Mouse (Mus musculus) retina, adult 2 months (tissue): ENCODE data around the gene Grk1.

Source experiments
- DNase-seq: peaks from one replicate; pipeline ENCODE4 v3.0.0-alpha.2; 2012; ENCODE audit warnings: low read depth, low spot score

Grk1 gene

DNA sequence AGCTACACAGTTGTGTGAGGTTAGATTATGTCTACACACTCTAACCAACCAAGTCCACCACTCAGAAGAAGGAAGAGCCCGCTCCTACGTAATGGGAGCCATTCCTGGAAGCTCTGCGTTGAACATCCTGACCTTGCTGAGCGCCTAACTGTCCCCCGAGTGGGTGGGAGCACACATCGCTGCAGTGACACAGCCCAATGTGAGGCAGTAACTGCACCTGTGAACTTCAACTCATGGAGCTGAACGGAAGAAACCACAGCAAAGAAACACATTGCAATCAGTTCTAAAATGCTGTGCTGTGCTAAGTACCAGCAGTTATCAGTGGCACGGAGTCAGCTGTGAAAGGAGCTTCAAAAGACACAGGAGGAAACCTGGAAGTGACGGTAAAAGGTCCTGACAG is 23.3 kb downstream of the Grk1 start:
- DNase-seq = no peak

DNA sequence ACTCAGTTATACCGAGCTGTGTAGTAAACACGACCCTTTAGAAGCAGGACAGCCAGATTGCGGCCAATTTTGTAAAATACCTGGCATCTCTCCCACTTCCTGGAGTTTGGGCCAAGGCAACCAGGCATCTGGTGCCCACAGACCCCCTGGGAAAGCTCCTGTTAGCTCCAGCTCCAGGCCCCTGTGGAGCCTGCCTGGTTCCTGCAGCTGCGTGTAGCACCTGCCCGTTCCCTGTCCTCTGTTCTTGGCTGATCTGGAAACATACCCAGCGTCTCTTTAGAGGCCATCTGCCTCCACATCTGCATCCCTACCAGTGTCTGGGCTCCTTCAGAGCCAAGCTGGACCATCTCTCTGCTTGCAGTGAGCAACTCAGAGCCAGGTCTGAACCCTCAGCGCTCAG is 25.5 kb downstream of the Grk1 start:
- no peak for DNase-seq

DNA sequence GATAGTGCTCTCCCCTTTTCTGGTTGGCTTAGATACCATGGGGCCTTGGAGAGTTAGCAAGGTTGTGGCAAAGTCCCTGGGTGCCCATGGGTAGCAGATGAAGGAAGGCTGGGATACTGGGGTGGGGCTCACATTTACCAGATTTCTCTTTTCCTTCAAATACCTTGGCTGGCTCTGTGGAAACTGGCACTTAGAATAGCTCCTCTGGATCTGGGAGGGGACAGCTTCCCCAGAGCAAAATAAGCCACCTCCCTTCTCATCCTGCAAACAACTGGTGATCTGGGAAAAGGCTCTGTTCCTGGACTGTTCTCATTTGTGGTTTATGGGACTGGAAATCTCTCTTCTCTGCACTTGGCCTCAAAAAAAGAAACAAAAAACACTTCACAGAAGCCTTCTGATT is 26.0 kb downstream of the Grk1 start:
- no peak for DNase-seq

DNA sequence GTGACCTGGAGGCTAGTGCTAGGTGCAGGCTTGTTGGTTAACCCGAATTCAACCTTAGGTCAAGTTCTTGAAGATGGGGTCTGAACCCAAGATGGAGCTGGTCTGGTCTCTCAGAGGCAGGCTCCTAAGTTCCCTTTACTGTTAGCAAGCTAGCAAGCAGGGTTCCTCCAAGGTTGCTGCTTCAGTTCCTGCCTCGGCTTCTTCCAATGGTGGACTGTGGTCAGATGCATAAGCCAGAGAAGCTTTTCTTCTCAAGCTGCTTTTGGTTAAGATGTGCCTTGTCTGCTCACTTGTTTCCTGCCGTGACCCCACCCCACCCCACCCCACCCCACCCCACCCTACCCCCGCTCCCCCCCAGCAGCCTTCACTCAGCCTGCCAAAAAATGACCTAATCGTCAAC is 28.2 kb downstream of the Grk1 start:
- no peak for DNase-seq

DNA sequence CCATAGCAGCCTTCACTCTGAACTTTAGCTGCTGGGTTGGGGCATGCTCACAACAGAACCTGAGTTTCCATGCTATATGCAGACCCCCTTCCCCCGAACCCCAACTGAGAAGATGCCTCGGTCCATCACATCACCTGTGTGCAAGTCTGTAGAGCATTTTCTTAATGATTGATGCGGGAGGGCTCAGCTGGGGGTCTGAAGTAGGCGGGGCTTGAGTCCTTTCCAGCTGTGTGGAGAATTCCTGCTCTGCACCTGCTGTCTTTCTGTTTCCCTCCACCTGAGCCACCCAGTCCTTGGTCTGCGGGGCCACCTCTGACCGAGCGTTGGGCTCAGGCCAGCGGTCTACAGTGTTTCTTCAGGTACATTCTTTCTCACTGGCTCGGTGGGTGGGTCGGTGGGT is 30.0 kb downstream of the Grk1 start, which contains the start of gene Tmem255b:
Tmem255b (plus strand) TSS at position 301 of the 400 bp plus-strand sequence.
- no peak for DNase-seq

DNA sequence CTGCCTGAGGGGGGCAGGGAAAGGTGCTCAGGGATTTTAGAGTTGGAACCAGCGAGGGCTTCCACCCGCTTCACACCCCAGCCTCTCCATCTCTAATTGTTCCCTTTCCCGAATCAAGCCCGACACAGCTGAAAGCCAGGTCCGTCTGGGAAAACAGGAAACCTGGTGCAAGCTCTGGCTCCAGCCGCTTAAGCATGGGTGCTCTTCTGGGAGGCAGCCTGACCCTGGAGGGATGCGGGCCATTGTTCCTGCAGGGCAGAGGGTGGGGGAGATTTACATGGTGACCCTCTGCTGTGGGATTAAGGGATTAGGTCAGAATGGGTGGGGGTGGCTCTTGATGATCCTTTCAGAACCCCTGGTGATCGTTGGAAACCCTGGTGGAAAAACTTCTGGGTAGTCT is 31.2 kb downstream of the Grk1 start:
- DNase-seq = no peak

DNA sequence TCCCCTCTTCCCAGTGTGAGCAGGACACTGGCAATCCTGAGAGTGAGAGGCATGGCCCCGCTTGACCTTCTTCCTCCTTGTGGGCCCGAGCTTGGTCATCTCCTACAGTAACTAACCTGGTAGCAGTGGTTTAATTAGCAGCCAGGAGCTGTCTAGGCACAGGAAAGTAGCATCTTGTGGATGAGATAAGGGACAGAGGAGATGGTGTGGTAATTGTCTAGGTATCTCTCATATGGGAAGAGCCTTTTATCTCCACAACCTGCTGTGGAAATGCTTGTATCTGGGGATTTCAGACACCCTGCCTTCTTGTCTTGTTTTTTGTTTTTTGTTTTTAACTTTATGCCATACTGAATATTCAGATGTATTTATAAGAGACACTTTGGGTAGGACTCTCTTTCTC is 32.6 kb downstream of the Grk1 start:
- DNase-seq = no peak

DNA sequence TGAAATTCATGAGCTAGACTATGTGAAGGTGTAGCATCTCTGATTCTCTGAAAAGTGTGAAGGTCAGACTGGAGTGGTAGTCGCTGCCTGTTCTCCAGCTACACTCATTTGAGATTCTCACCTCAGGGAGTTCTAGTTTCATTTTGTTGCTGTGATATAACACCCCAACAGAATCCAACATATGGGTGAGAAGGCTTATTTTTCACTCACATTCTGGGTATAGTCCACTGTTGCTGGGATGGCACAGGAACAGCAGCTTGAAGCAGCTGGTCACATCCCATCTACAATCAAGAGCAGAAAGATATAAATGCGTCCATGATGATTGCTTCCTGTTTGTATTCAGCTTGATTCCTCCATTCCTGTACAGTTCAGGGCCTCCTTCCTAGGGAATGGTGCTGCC is 37.3 kb downstream of the Grk1 start:
- no peak for DNase-seq

DNA sequence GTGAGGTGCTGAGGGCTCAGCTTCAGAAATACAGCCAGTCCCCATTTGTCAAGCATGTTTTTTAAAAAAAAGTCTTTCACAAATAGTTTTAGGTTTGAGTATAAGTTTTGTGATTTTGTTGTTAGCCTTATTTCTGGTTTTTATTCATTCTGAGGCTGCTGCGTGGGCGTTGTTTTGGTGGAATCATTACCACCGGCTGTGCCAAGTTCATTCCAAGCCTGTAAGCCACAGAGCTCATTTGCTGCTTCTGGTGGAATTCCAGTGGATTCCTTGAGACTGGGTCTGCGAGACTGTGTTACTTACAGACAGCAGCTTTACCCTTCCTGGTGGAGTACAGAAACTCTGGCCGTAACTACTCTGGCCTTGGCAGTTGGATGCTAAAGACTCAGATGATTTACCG is 41.6 kb downstream of the Grk1 start:
- DNase-seq = no peak

DNA sequence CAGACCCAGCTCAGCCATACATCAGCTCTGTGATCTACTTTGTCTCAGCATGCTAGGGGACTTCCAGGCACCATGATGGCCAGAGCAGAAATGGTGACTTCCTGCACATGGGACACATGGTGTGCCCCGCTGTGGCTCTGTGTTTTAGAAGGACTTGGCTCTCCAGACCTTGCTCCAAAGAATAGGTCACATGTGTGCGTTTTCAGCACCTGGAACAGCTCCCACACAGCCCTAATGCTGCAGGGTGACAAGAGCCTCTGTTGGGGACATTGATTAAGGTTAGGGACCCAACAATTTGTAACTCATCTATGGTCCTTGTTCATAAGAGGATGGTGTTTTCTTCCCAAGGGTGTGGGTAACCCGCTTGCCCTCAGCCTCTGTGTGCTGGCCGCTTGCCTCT is 43.3 kb downstream of the Grk1 start:
- DNase-seq = no peak

DNA sequence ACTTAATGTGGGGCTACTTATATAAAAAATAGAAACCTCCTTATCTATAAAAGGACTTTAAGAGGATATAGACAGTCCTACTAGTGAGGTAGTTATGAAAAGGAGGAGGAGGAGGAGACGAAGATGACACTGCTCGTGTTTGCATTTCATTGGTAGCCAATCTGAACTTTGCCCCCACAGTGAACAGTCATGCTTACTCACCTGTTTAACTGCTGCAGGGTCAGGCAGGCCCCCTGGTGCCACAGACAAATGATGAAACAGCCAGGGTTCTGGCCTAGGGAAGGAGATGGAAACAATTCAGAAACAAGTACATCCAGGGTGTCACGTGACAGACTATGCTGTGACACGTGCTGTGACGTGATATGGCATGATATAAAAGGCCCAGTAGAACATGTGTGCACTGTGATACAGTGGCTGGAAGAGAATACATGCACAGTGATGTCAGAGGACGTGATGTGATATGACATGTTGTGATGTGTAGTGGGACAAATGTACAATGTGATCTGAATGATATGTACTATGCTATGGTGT is 46.9 kb downstream of the Grk1 start:
- no peak for DNase-seq

DNA sequence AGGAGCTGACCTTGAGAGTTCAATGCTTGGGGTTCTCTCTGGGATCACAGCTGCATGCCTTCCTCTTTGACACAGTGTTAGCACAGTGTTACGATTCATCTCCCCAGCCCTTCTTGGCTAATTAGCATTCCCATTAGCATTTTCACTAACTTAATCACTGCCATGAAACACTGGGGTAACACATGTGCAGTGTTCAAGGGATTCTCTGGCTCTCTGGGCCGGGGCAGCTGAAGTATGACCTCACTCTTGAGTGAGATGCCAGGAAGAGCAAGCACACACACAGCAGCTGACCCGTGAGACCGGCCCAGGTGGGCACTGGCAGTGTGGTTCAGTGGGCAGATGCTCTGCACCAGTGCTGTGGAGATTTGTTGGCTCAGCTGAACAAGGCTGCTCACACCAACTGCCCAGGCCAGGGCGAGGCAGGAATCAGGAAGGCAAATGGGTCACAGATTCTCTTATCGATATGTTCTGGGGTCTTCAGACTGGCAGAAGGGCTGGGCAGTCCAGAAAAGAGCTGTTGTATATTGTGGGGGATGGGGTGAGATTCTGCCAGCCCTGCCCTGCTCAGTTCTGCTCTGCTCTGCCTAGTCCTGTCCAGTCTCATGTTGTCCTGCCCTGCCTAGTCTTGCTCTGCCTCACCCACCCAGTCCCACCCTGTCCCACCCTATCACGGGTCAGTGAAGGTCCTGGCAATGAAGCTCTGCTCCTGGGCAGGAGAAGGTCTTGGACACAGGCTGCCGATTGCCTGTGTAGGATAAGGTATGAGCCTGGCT is 49.6 kb downstream of the Grk1 start:
- DNase-seq = no peak

DNA sequence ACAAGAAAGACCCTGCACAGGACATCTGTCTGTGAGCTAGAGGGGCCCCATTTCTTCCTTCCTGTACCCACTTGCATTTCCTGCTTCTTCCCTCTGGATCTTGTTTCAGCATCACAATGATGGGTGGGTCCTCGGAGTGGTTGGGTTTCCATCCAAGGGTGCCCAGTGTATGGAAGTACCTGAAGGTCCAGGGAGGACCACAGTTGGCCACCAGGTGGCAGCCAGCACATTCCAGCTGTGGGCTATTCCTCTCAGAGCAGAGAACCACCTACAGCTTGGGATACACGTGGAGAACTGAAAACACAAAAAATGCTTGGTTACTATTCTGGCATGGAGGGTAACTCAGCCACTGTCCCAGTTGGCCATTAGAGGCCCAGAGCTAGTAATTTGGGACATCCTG is 50.4 kb downstream of the Grk1 start:
- DNase-seq = peak; percentile 26

DNA sequence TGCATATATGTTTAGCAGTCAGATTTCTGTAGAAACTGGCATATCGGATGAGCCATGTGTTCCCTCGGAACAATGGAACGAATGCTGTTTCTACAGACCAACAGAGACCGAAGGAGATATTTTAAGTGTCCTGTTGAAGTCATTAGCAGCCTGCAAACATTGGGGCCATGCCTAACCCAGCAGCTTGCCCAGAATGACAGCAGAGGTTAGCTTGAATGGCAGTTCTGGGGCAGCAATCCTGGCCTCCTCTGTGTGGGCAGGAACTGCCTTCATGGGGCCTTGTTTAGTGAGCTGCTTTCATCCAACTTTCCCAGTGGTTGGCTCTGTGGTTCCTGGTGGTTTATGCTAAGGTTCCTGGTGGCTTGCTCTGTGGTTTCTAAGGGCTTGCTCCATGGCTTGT is 54.5 kb downstream of the Grk1 start:
- DNase-seq = no peak

DNA sequence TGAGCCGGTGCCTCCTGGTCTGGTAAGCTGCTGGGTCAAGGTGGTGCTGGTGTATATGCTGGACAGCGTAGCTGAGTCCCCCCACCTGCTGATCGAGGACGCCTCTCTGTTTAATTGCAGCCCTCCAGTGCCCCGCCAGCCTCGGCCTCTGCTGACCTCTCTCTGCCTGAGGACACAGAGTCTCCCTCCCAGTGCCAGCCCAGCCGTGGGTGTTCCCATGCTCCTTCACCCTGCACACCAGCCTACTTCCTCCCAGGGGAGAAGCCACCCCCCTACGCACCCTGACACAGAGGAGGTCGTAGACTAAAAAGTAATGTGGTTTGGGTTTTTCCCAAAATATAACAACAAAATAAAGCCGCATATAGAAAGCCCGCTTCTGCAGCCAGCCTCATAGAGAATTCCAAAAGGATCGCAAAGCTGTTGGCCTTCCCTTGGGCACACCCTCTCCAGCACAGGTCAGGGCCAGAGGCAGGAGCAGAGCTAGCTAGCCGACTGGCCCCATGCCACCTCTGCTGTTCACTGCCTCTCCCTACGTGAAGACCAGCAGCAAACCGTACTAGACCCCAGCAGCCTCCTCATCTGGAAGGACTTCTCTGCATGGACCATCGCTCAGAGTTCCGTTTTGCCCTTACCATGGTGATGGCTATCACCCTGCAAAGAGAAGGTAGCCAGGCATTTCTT is 56.3 kb downstream of the Grk1 start:
- no peak for DNase-seq

DNA sequence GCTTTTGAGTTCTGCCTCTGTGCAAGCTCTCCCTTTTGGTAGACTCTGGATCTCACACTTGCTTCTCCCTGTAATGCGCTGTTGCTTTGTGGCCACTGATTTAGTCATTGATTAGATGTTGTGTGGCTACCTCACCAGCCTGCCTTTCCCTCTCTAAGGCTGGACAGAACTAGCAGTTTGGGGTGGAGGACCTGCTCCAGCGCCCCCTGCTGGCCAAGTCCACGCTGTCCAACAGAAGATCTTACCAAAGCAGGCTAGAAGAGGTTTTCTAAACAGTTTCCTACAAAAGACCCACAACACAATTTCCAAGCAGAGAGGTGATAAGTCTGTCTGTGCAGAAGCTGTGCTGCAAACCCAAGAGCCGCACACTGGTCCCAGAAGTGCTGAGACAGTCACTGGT is 57.0 kb downstream of the Grk1 start:
- peak; percentile 36 for DNase-seq

DNA sequence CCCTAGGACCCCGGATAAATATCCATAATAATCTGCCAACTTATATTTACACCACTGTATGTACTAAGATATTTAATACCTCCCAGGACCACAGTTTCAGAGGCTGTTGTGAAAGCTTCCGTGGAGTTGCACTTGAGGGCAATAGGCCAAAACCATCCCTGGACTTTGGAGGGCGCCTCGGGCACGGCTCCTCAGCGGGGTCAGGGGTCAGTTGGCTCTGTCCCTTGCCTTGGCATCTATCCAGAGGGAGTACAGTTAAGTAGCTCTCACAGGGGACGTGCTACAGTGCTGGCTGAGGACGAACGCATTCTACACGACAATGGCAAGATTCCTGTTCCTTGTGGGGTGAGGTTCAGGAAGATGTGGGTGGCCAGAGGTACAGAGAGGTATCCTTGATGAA is 57.5 kb downstream of the Grk1 start:
- DNase-seq = no peak

DNA sequence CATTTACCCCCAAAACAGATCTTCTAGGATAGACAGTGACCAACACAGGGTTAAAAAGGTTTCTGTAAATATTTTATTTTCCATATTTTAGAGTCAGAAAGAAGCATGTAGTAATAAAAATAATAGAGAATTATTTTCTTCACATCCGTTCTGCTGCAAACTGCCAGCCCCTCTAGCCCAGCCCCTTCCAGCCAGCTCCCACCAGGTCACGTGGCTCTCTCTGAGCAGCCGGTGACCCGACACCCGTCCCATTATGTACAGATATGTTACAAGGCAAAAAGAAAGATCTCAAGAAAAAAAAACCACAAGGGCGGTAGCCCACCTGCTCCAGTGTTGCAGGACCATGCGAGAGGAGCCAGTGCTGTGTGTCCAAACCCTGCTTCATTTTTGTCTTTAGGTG is 60.4 kb downstream of the Grk1 start:
- DNase-seq = no peak

DNA sequence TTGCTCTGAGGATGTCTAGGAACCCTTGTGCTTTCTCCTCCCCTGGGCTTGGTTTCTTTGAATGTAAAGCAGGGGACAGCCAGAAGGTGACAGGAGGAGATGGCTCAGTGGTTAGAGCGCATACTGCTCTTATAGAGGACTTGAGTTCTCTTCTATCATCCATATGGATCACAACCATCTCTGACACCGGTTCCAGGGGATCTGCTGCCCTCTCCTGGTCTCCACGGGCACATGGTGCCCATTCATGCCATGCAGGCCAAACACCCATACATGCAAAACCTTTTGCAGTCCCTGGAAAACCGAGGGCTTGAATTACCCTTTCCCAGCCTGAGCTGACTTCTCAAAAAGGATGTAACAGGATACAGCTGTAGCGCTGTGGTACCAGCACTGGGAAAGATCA is 62.1 kb downstream of the Grk1 start:
- peak; percentile 11 for DNase-seq

DNA sequence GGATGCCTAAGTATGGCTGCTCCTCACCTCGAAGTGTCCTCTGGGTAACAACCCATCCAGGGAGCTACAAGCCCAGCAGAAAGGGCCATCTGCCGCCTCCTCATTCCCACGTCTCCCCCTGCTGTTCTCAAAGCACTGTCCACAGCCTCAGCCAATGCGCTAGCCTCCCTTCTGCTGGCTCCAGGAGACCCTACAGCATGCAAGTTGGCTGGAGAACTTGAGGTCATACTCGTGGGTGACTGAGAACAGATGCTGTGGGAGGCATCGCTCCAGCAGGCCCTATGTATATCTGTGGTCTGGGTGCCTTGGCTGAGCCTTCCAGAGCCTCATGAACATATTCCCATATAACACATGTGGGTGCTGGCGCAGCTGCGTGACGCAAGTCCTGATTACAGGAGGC is 63.9 kb downstream of the Grk1 start:
- DNase-seq = no peak

DNA sequence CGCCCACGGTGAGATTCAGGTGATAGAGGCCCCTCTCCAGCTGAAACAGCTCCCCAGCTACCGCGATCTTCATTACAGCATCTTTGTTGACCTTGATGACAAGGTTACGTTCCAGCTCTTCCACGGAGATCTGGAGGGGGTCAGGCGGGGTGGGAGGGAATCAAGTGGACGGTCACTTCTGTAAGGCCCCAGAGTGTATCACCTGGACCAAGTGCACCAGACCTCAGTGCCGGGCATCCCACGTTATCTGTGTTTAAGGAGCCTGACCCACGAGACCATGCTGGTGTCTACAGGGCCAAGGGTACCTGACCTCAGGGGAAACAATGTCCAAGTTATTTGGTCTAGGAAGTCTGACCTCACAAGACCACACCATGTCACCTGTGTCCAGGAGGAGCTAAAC is 66.6 kb downstream of the Grk1 start:
- DNase-seq = no peak
